Mouse (Mus musculus): ENCODE results near the gene Smyd4.

Gene Smyd4

DNA sequence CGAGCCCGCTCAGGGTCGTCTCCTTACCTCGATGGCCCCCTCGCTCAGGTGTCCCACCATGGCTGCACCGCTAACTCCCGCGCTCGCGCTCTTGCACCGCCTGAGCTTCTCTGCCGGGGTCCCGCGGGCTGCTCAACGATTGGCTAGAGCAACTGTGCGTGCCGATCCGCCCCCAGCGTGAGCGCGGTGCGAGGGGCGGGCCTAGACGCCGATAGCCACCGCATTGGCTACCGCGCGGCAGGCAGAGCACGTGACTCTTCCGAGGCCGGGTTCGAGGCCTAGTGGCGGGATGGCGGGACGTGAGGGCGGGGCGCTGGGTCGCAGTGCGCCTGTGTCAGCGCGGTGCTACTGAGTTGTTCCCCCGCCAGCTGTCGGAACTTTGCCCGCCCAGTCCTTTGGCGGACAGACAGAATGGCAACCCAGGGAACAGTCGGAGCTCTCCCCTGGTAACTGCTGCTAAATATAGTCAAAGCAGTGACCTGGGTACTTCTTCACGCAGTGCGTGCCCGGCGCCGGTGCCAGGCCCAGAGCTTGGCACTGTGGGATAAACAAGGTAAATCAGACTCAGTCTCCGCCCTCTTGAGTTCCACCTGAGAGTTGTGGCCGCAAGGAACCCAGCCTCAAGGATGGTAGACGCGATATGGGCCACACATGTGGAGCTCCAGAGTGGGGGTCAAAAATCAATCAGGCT is at the start of gene Smyd4, which contains the start of gene Rpa1:
Smyd4 (plus strand) TSS at position 235 of the 691 bp plus-strand sequence.
Rpa1 (minus strand) TSS at position 126 of the 691 bp plus-strand sequence.
- DNase-seq (ENCODE audit: low spot score), result peak; percentile 77

DNA sequence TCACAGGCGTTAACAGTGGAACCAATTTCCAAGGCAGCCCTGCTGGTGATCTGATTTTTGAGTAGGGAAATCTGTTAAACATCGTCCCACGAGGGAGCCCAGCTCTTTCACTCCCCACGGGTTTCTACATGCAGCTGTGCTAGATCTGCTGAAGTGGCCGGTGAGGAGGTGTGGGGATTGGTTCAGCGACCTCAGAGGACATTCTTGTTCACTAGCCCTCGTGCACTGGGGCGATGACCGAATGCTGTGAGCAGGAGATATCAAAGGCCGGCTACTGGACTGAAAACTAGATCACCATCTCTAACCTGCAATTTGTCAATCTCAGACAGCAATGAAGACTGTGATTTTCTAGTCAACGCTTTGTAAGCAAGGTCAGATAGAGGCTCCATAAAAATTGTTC is 49.7 kb upstream of the Smyd4 start:
- no peak for DNase-seq (ENCODE audit: low spot score)

GRCm38 (mm10) chr11:75299786-75300185 is 48.4 kb upstream of the Smyd4 start:
- DNase-seq (ENCODE audit: low spot score), result no peak

- DNase-seq (ENCODE audit: low spot score), result no peak
These were observed 47.3 kb upstream of the Smyd4 start for GRCm38 (mm10) chr11:75300954-75301353.

GRCm38 (mm10) chr11:75304797-75305196 is 43.4 kb upstream of the Smyd4 start:
- no peak for DNase-seq (ENCODE audit: low spot score)

DNA sequence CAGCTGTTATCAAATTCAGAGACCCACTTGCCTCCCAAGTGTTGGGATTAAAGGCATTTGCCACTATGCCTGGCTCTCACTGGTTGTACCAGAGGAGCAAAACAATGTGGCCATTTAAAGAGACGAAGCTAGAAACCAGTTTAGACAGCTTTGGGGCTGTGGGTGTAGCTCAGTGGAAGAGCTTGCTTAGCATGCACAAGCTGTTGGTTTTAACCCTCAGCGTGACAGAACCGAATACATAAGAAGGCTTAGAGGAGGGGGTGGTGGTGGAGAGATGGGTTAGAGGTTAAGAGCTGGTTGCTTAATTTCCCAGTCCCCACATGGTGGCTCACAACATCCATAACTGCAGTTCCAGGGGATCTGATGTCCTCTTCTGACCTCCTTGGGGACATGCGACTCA is 39.6 kb upstream of the Smyd4 start:
- no peak for DNase-seq (ENCODE audit: low spot score)

DNA sequence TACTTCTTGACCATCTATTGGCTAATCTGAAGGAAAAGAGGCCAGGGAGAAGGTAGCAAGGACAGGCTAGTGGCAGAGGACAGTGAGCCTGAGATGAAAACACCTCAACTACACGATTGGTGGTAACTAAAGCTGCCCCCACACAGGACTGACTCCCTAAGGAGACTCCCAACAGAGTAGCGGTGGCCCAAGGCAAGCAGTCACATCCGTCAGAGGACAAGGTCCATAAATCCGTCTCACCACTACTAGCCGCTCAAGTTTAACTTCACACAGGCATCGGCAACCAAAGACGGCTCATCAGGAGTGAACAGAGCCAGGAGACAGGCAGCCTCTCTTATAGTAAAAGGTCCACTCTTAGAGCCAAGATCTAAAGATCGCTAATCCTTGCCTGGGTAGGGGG is 37.4 kb upstream of the Smyd4 start:
- no peak for DNase-seq (ENCODE audit: low spot score)

- no peak for DNase-seq (ENCODE audit: low spot score)
These were observed 36.5 kb upstream of the Smyd4 start for GRCm38 (mm10) chr11:75311751-75312150.

GRCm38 (mm10) chr11:75313834-75314233 is 34.4 kb upstream of the Smyd4 start:
- DNase-seq (ENCODE audit: low spot score), result no peak

- DNase-seq (ENCODE audit: low spot score), result no peak
These were observed 29.6 kb upstream of the Smyd4 start for GRCm38 (mm10) chr11:75318351-75319221.

DNA sequence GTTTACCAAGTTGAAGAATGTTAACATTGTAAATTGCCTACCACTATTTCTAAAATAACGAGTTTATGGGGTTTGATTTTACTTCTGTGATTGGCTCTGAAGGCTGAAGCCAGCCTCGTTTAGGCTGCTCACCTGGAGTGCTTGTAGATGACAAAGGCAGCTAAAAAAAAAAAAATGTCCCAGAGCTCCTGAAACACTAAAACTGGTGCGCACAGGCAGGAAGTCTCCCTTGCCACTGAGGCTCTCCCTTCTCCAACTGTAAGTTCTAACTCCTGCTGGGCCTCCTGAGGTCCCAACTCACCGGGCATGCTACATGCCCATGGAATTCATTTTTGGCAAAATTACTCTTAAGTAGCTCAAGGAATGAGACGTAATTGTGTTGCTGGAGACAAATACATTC is 29.0 kb upstream of the Smyd4 start:
- no peak for DNase-seq (ENCODE audit: low spot score)

DNA sequence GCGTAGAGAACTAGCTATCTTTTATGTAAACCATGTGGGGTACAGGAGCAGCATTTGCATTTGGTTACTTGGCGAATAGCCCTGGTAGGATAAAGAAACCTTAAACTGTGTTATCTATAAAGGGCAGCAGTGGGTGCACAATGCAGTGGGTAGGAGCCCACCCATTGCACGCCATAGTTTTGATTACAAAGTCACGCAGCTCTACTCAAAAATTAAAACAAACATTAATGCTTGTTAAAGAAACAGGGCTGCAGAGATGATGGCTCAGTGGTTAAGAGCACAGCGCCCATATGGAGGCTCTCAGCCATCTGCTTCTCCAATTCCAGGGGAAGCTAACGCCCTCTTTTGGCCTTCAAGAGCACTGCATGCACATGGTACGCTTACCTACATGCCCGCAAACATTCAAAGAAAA is 24.9 kb upstream of the Smyd4 start:
- no peak for DNase-seq (ENCODE audit: low spot score)

DNA sequence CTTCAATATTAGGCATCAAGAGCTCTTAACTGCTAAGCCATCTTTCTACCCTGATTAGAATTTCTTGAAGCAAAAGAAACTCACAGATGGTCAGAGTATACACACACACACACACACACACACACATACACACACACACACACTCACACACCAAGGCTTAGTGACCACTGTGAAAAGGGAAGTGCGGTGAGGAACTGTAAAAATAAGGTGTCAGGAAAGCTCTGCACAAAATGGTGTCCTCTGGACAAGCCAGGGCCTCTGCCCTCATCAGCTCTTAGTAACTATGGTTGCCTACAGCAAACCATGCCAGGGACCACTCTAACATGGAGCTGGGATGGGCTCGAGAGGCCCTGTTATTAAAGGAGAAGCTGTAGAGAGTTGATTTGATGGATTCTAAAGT is 23.8 kb upstream of the Smyd4 start:
- DNase-seq (ENCODE audit: low spot score), result no peak

DNA sequence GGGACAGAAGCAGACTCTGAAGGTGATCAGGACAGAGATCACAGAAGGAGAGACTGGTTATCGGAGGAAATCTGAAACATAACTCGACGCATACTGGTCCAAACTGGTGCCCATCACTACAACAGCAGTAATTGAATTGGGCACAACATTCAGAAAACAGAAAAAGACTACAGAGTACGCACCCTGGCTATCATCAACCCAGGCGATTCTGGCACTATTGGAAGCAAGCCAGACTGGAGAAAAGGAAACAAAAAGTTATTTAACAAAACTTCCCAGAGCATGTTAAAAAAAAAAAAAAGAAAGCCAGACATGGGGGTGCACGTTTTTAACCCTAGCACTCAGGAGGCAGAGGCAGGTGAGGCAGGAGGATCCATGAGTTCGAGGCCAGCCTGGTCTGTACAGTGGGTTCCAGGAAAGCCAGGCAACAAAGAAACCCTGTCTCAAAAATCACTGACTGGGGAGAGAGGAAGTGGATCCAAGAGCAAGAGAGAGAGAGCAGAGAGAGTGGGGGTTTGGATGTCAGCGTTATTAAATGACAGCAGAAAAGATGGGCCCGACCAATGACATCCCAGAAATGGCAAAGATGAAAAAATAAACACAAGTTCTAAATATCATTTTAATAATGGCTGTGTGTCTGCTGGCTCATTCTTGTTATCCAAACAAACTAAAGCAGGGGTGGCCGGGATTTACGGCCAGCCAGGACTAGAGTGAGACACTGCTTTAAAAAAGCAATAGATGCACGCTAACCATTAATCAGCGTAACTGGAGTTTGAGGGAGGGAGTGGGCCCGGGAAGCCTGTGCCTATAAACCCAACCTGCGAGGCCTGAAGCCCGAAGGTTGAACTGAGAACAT is 22.9 kb upstream of the Smyd4 start:
- DNase-seq (ENCODE audit: low spot score), result no peak

- DNase-seq (ENCODE audit: low spot score), result no peak
These were observed 22.3 kb upstream of the Smyd4 start for GRCm38 (mm10) chr11:75325969-75326311.

- DNase-seq (ENCODE audit: low spot score), result no peak
These were observed 11.6 kb upstream of the Smyd4 start for GRCm38 (mm10) chr11:75336676-75337075.

DNA sequence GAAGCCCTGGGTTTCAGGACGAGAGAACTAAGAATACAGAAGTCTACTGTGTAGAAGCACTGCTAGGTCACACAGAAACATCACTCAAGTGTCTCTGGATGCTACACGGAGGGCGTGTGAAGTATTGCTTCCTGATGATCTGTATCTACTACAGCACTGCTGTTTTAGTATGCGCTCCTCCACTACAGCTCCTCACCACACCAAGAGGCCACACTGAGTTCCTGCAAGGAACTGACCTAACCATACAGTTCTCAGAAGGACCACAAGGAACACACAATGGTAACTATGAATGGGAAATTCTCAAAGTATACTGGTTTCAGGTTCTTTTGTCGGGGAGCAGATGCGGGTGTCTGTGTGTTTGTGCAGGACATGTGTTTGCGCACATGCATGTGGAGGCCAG is 11.0 kb upstream of the Smyd4 start:
- no peak for DNase-seq (ENCODE audit: low spot score)

DNA sequence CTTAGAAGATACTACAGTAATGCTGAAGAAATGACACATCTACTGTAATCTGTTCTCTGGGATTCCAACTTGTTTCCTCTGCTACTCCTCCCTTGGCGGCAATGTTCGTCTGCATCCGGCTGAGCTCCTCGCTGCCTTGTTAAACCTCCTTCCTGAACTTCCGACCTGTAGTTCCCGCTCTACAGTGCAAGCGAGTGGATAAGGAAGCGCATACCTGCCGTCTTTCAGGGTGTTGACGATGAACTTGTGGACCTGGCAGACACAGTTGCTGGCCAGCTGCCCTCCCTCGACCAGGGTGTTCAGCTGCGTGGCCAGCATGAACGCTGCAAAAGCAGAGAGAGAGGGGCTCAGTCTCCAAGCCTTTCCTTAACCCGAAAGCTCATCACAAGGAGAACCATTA is 8.2 kb upstream of the Smyd4 start:
- DNase-seq (ENCODE audit: low spot score), result no peak

- DNase-seq (ENCODE audit: low spot score), result no peak
These were observed 7.4 kb upstream of the Smyd4 start for GRCm38 (mm10) chr11:75340698-75341345.

GRCm38 (mm10) chr11:75343096-75343495 is 5.1 kb upstream of the Smyd4 start:
- DNase-seq (ENCODE audit: low spot score), result no peak

GRCm38 (mm10) chr11:75344163-75344562 is 4.1 kb upstream of the Smyd4 start:
- no peak for DNase-seq (ENCODE audit: low spot score)

DNA sequence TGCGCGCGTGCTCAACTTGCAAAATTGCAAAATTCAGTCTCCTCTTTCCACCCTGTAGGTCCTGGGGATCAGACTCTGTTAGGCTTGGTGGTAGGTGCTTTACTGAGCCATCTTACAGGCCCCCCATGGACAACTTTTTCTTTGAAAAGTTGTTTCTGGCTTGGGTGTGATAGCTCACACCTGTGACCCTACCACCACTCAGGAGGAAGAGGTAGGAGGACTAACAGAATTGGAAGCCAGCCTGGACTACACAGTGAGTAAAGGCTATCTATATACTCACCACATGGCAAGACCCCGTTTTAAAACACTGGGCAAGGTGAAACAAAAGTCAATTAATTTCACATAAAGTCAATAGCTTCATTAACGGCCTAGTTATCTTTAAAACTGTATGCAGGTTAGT is 3.5 kb upstream of the Smyd4 start:
- DNase-seq (ENCODE audit: low spot score), result no peak

Measured in layer of hippocampus, adult 9-10 months (tissue).